Mouse (Mus musculus) MEL (cell line): Measurements from ENCODE around the gene Pbx3. TPM values are rescaled to one million over a fixed set of nuclear protein-coding genes. Genes with fewer than 3 reads are reported as not detected.

ENCODE experiments used
- DNase-seq: peaks from one replicate; pipeline ENCODE4 v3.0.0; 2011; ENCODE audit warnings: low read depth, low spot score
- H3K27ac ChIP-seq: 2 replicates; pipeline ENCODE4 v1.5.1; 2012; ENCODE audit warnings: low read depth, mild to moderate bottlenecking, control low read depth, low read length, moderate library complexity; ENCODE audit not compliant: control insufficient read depth
- H3K27me3 ChIP-seq, 2 experiments: fragments of 150-350 bp in 1 of 2; sonication (generic) in 1 of 2; 2 replicates each; pipeline ENCODE4 v1.6.1; 2012; ENCODE audit warnings: low read length in 2 of 2, mild to moderate bottlenecking in 2 of 2, improper control_type of control experiment in 1 of 2, moderate library complexity in 1 of 2; ENCODE audit not compliant: insufficient read depth in 2 of 2, control insufficient read depth in 1 of 2
- H3K36me3 ChIP-seq, 2 experiments: 2 replicates each; pipeline ENCODE4 v1.6.1; 2012 to 2014; ENCODE audit warnings: low read length in 2 of 2, improper control_type of control experiment in 1 of 2, inconsistent platforms in 1 of 2, mild to moderate bottlenecking in 1 of 2; ENCODE audit not compliant: insufficient read depth in 2 of 2, control insufficient read depth in 1 of 2
- H3K4me1 ChIP-seq, 2 experiments: fragments of 150-350 bp in 1 of 2; sonication (generic) in 1 of 2; 2 replicates each; pipeline ENCODE4 v1.6.1; 2012; ENCODE audit warnings: low read length in 2 of 2, improper control_type of control experiment in 1 of 2, mild to moderate bottlenecking in 1 of 2; ENCODE audit not compliant: insufficient read depth in 2 of 2, control insufficient read depth in 1 of 2
- H3K4me3 ChIP-seq, 2 experiments: fragments of 150-350 bp in 1 of 2; sonication (generic) in 1 of 2; 2 replicates each; pipeline ENCODE4 v1.5.1; 2012; ENCODE audit warnings: low read depth in 2 of 2, low read length in 2 of 2, mild to moderate bottlenecking in 2 of 2, moderate library complexity in 2 of 2, control low read depth in 1 of 2, improper control_type of control experiment in 1 of 2; ENCODE audit not compliant: control insufficient read depth in 1 of 2, insufficient read depth in 1 of 2
- H3K79me2 ChIP-seq: 2 replicates; pipeline ENCODE4 v1.6.1; 2012; ENCODE audit warnings: mild to moderate bottlenecking, low read length, moderate library complexity; ENCODE audit not compliant: control insufficient read depth, poor library complexity, insufficient read depth
- H3K9ac ChIP-seq: 2 replicates; pipeline ENCODE4 v1.6.1; 2012; ENCODE audit warnings: low read depth, mild to moderate bottlenecking, control low read depth, low read length, moderate library complexity; ENCODE audit not compliant: control insufficient read depth, poor library complexity, severe bottlenecking
- H3K9me3 ChIP-seq: fragments of 150-350 bp; sonication (generic); replicated peaks from 2 replicates; pipeline ENCODE4 v1.6.1; 2012; ENCODE audit warnings: mild to moderate bottlenecking, low read length, improper control_type of control experiment, moderate library complexity; ENCODE audit not compliant: insufficient read depth
- CHD1 ChIP-seq: IDR thresholded peaks from 2 replicates; pipeline ENCODE4 v1.6.1; 2012; ENCODE audit warnings: low read depth, mild to moderate bottlenecking, inconsistent platforms, low read length, improper control_type of control experiment
- CTCF ChIP-seq, 3 experiments: IDR thresholded peaks in 2 of 3; conservative IDR thresholded peaks in 1 of 3; 2 replicates each; pipeline ENCODE4 v1.5.1; 2011 to 2012; ENCODE audit warnings: low read length in 3 of 3, low read depth in 2 of 3, mild to moderate bottlenecking in 2 of 3, improper control_type of control experiment in 1 of 3, inconsistent platforms in 1 of 3, mixed read lengths in 1 of 3, moderate library complexity in 1 of 3; ENCODE audit not compliant: control insufficient read depth in 1 of 3, insufficient read depth in 1 of 3, poor library complexity in 1 of 3, severe bottlenecking in 1 of 3
- E2F4 ChIP-seq: IDR thresholded peaks from 2 replicates; pipeline ENCODE4 v1.6.1; 2011; ENCODE audit warnings: low read depth, low read length, improper control_type of control experiment, borderline replicate concordance
- ELF1 ChIP-seq: IDR thresholded peaks from 2 replicates; pipeline ENCODE4 v1.6.1; 2014; ENCODE audit warnings: low read depth, mild to moderate bottlenecking, inconsistent platforms, low read length, improper control_type of control experiment, moderate library complexity
- ETS1 ChIP-seq: IDR thresholded peaks from 2 replicates; pipeline ENCODE4 v1.6.1; 2012; ENCODE audit warnings: low read depth, mild to moderate bottlenecking, inconsistent platforms, low read length, improper control_type of control experiment, moderate library complexity
- HCFC1 ChIP-seq: IDR thresholded peaks from 2 replicates; pipeline ENCODE4 v1.6.1; 2012; ENCODE audit warnings: low read depth, mild to moderate bottlenecking, inconsistent platforms, low read length, improper control_type of control experiment, moderate library complexity
- JUND ChIP-seq: IDR thresholded peaks from 2 replicates; pipeline ENCODE4 v1.6.1; 2011; ENCODE audit warnings: low read depth, mild to moderate bottlenecking, improper control_type of control experiment, low read length
- MAFK ChIP-seq: IDR thresholded peaks from 2 replicates; pipeline ENCODE4 v1.6.1; 2011; ENCODE audit warnings: low read depth, mild to moderate bottlenecking, low read length, improper control_type of control experiment, borderline replicate concordance
- MAX ChIP-seq: IDR thresholded peaks from 2 replicates; pipeline ENCODE4 v1.6.1; 2011; ENCODE audit warnings: low read length, improper control_type of control experiment
- MYB ChIP-seq: IDR thresholded peaks from 2 replicates; pipeline ENCODE4 v1.6.1; 2011; ENCODE audit warnings: mild to moderate bottlenecking, low read depth, low read length, improper control_type of control experiment
- NRF1 ChIP-seq: IDR thresholded peaks from 2 replicates; pipeline ENCODE4 v1.6.1; 2014; ENCODE audit warnings: low read depth, mild to moderate bottlenecking, inconsistent platforms, low read length, improper control_type of control experiment, moderate library complexity; ENCODE audit not compliant: poor library complexity, insufficient read depth, severe bottlenecking
- POLR2AphosphoS5 ChIP-seq: IDR thresholded peaks from 2 replicates; pipeline ENCODE4 v1.6.1; 2012; ENCODE audit warnings: low read depth, borderline replicate concordance, mild to moderate bottlenecking, inconsistent platforms, low read length, moderate library complexity, mixed read lengths
- RCOR1 ChIP-seq: IDR thresholded peaks from 2 replicates; pipeline ENCODE4 v1.6.1; 2012; ENCODE audit warnings: low read depth, mild to moderate bottlenecking, inconsistent platforms, low read length, improper control_type of control experiment
- SIN3A ChIP-seq: IDR thresholded peaks from 2 replicates; pipeline ENCODE4 v1.6.1; 2012; ENCODE audit warnings: low read length, improper control_type of control experiment, inconsistent platforms
- TAL1 ChIP-seq: IDR thresholded peaks from 2 replicates; pipeline ENCODE4 v1.6.1; 2012; ENCODE audit warnings: mild to moderate bottlenecking, inconsistent platforms, low read length, moderate library complexity, mixed read lengths
- TBP ChIP-seq: IDR thresholded peaks from 2 replicates; pipeline ENCODE4 v1.8.0; 2011; ENCODE audit warnings: low read depth, low read length, improper control_type of control experiment
- USF1 ChIP-seq: IDR thresholded peaks from 2 replicates; pipeline ENCODE4 v1.6.1; 2014; ENCODE audit warnings: low read depth, mild to moderate bottlenecking, inconsistent platforms, low read length, improper control_type of control experiment, moderate library complexity
- ZKSCAN1 ChIP-seq: IDR thresholded peaks from 2 replicates; pipeline ENCODE4 v1.6.1; 2012; ENCODE audit warnings: low read depth, mild to moderate bottlenecking, inconsistent platforms, low read length, improper control_type of control experiment, moderate library complexity
- ZMIZ1 ChIP-seq: IDR thresholded peaks from 2 replicates; pipeline ENCODE4 v1.6.1; 2012; ENCODE audit warnings: low read depth, mild to moderate bottlenecking, inconsistent platforms, low read length, improper control_type of control experiment, moderate library complexity
- ZNF384 ChIP-seq: IDR thresholded peaks from 2 replicates; pipeline ENCODE4 v1.6.1; 2012; ENCODE audit warnings: low read depth, mild to moderate bottlenecking, inconsistent platforms, low read length, improper control_type of control experiment
- polyA plus RNA-seq, 2 experiments: library from polyadenylated mRNA; stranded (reverse) in 1 of 2; unstranded in 1 of 2; fragments of >175 nt in 1 of 2; fragments of >200 nt in 1 of 2; gene quantifications; 2 replicates each; pipeline versions ENCODE4 v1.2.1 to v1.2.4; 2012; ENCODE audit warnings: low replicate concordance in 2 of 2, low read depth in 1 of 2; ENCODE audit not compliant: insufficient read length in 2 of 2, insufficient read depth in 1 of 2, missing spikeins in 1 of 2
- total RNA-seq: library from RNA; depleted of rRNA; stranded (reverse); fragments of 300-350 nt; gene quantifications from 2 replicates; pipeline ENCODE4 v1.2.3, GENCODE M21; 2012

Gene Pbx3
- total and polyA plus RNA-seq, 3 experiments: 10.1 to 22.4 TPM; not detected in 1

GRCm38 (mm10) chr2:34420256-34420655, 47.3 kb upstream of the Pbx3 start:
- Histone ChIP-seq H3K27ac (no peak overlapping the region), H3K79me2 (no peaks in the 10 kb centered on the region), H3K9me3 (no peaks in the 10 kb centered on the region), H3K4me1 (no peaks in the 10 kb centered on the region; a peak in 1 of 4 replicates), H3K4me3 (no peak overlapping the region), H3K27me3 (no peaks in the 10 kb centered on the region), H3K36me3 (peaks cover 2 to 4% of the 10 kb centered on the region in 2 experiments; a peak in 3 of 4 replicates)
- no peak for DNase-seq
- TF ChIP-seq MAX: no peak
- TF ChIP-seq HCFC1: no peak
- TF ChIP-seq TAL1: no peak
- TF ChIP-seq ELF1: no peak
- no peak for TF ChIP-seq JUND
- no peak for TF ChIP-seq TBP
- no peak for TF ChIP-seq ZMIZ1
- TF ChIP-seq, all 39 proteins: peak for 0
- H3K9ac ChIP-seq: no peak overlapping the region

- Histone ChIP-seq H3K36me3 (peaks cover 0 to 3% of the 10 kb centered on the region in 2 experiments; a peak in 3 of 4 replicates), H3K27ac (no peak overlapping the region), H3K27me3 (no peaks in the 10 kb centered on the region), H3K79me2 (peaks cover 22% of the 10 kb centered on the region), H3K9ac (no peak overlapping the region), H3K4me1 (peaks cover 0 to 5% of the 10 kb centered on the region in 2 experiments; a peak in 2 of 4 replicates), H3K9me3 (no peaks in the 10 kb centered on the region), H3K4me3 (no peak overlapping the region)
- TF ChIP-seq MAX (no peak), MYB (no peak), ETS1 (no peak), CHD1 (no peak), ELF1 (no peak), POLR2AphosphoS5 (no peak)
- no peak for DNase-seq
Observed at GRCm38 (mm10) chr2:34409741-34410340, 36.9 kb upstream of the Pbx3 start.

- H3K79me2 ChIP-seq: peaks cover 20% of the 10 kb centered on the region
Observed at GRCm38 (mm10) chr2:34408341-34408740, 35.4 kb upstream of the Pbx3 start.

More at GRCm38 (mm10) chr2:34408341-34408740, 35.4 kb upstream of the Pbx3 start:
- Histone ChIP-seq H3K4me1 (peaks cover 0 to 5% of the 10 kb centered on the region in 2 experiments; a peak in 2 of 4 replicates), H3K9ac (no peak overlapping the region), H3K27me3 (no peaks in the 10 kb centered on the region), H3K4me3 (no peak overlapping the region), H3K27ac (no peak overlapping the region), H3K36me3 (peaks cover 0 to 3% of the 10 kb centered on the region in 2 experiments; a peak in 3 of 4 replicates), H3K9me3 (no peaks in the 10 kb centered on the region)
- DNase-seq: no peak
- TF ChIP-seq ZNF384 (no peak), TBP (no peak), E2F4 (no peak), ZMIZ1 (no peak), NRF1 (no peak), ETS1 (no peak), MYB (no peak), TAL1 (no peak), USF1 (no peak), SIN3A (no peak), CTCF (IDR thresholded peaks at IDR 0.05 in 2 of 3, conservative IDR thresholded peaks at IDR 0.05 in 1 of 3; ENCODE audit: control insufficient read depth in 1 of 3, insufficient read depth in 1 of 3, low read depth in 2 of 3, low read length in 3 of 3, poor library complexity in 1 of 3, severe bottlenecking in 1 of 3) (no peak), ZKSCAN1 (no peak), JUND (no peak), RCOR1 (no peak), MAFK (no peak)
